Mouse (Mus musculus) T-cell, adult 2 months (primary cell): ENCODE data around the gene Gsto1.

ENCODE experiments used
- DNase-seq: peaks from one replicate; pipeline ENCODE4 v3.0.0; 2022; ENCODE audit warnings: low spot score

Gene Gsto1

GRCm38 (mm10) chr19:47890489-47891130 is 35.8 kb downstream of the Gsto1 start:
- DNase-seq = peak; percentile 35

GRCm38 (mm10) chr19:47891562-47892312 is 37.0 kb downstream of the Gsto1 start:
- DNase-seq = no peak

GRCm38 (mm10) chr19:47893092-47893491 is 38.3 kb downstream of the Gsto1 start:
- DNase-seq = no peak

DNA sequence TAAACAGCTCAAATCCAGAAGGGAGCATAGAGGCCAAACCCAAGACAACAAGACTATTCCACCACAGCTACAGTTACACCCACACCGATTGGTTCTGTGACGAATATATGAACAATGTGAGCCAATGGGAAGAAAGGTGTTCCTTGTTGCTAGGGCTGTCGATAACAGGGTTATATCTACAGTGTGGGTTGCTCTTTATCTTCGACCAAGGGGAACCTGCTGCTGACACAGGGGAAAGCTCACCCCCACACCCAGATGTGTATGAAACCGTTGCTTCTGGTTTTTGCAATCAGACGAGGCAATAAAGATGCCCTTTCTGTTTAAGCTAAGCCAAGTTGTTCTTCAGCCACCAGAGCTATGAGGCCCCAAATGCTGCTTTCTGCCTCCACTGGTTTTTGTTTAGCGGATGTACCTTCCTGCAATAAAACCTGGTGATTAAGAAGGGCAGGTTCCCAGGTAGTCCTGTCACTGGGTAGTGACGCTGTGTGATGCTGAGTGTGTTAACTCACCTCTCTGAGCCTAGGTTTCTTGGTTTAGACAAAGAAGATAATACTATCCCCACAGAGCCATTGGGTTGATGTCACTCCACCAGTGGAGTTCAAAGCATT is 43.8 kb downstream of the Gsto1 start:
- DNase-seq = no peak

- no peak for DNase-seq
These were observed 45.2 kb downstream of the Gsto1 start for GRCm38 (mm10) chr19:47900012-47900411.

DNA sequence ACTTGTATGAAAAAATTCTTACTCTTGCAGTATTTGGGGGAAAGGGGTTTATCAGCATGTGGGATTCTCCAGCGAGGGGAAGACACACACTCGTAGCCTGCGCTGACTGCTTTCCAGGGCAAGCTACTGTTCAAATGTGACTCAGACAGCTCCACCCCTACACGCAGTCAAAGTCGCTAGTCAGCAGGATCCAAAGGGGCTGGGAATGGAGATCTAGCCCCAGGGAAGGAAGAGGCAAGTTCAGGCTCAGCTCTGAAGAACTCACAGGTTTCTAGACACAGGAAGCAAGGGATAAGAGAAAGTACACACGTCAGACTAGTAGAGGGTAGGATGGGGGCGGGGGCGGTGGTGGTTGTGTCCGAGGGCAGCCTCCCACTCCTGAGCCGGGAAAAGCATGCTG is 45.8 kb downstream of the Gsto1 start:
- DNase-seq = no peak

DNA sequence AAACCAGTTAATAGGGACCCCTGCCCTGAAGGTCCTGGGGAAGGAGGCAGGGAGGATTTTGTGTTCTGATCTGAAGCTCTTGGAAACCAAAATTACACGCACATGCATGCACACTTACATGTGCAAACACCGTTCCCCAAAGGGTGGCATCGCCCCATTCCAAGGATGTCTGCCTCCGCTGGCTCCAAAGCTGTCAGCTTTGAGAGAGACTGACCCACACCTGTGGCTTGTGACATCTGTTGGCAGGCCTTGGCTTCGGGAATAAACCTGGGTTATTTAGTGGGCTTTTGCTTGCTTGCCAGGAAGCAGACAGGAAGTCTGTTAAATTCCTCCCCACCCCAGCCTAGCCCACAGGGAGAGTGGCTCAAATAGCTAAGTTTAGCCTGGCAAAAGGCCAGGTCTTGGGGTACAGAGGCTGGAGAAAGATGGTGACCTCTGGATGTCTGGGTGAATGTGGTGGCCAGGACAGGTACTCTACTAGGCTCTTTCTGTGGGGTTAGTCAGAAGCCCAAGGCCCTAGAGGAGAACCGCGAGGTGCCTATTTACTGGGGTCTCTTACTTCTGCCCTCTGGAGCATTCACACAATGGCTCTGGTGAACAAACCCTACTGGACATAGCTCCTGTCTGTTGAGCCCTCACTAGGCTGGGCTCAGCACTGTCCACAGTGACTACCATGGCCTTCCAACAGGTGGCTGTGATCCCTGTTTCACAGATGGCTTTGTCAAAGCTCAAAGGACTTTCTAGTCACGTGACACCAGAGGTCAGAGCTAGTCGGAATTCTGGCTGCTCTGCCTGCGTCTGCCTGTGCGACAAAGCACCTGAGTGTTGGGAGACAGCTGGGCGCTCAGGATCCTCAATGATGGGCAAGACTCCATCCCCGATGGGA is 47.8 kb downstream of the Gsto1 start:
- no peak for DNase-seq

GRCm38 (mm10) chr19:47903679-47904078 is 48.9 kb downstream of the Gsto1 start:
- no peak for DNase-seq

- DNase-seq = no peak
These were observed 50.3 kb downstream of the Gsto1 start for GRCm38 (mm10) chr19:47905081-47905480.

- DNase-seq = no peak
These were observed 50.8 kb downstream of the Gsto1 start for GRCm38 (mm10) chr19:47905603-47906002.

- no peak for DNase-seq
These were observed 52.8 kb downstream of the Gsto1 start for GRCm38 (mm10) chr19:47907596-47907995.

- DNase-seq = no peak
These were observed 54.2 kb downstream of the Gsto1 start for GRCm38 (mm10) chr19:47908961-47909371.

GRCm38 (mm10) chr19:47909387-47910116 is 54.8 kb downstream of the Gsto1 start:
- DNase-seq = no peak

- DNase-seq = peak; percentile 75
These were observed 55.4 kb downstream of the Gsto1 start for GRCm38 (mm10) chr19:47910117-47910618.

DNA sequence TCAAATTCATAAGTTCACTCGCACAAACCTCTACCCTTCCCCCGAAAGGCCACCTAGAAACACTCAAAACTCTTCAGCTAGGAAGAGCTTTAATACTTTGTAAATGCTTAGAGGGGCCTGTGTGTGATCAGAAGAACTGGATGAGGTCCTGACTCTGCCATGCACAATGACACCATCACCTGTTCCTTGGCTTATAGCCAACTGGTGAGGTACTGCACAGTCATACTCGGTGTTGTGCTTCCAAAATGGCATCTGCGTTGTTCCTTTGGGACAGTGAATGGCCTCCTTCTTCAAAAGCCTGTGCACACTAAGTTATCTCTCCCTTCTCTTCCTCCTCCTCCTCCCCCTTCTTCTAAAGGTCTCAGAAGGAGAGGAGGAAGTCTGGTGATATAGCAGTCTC is 56.0 kb downstream of the Gsto1 start:
- no peak for DNase-seq

- DNase-seq = no peak
These were observed 58.6 kb downstream of the Gsto1 start for GRCm38 (mm10) chr19:47913344-47913743.

GRCm38 (mm10) chr19:47914191-47914590 is 59.4 kb downstream of the Gsto1 start:
- DNase-seq = no peak
